Mouse (Mus musculus): Measurements from ENCODE around the gene Memo1. TPM values are rescaled to one million over a fixed set of nuclear protein-coding genes. Genes with fewer than 3 reads are reported as not detected.

Memo1 gene
- total and polyA plus RNA-seq, 3 experiments = 63.1 to 75.3 TPM; not detected in 1

GRCm38 (mm10) chr17:74291640-74292361 is 3.5 kb downstream of the Memo1 start:
- H3K27me3 ChIP-seq (ENCODE audit: control insufficient read depth in 1 of 2, insufficient read depth in 2 of 2, low read length in 2 of 2) = no peaks in the 10 kb centered on the region
- peak overlapping the region; percentile 58 for H3K9ac ChIP-seq (ENCODE audit: control insufficient read depth, low read depth, low read length, poor library complexity, severe bottlenecking)
- H3K27ac ChIP-seq (ENCODE audit: control insufficient read depth, low read depth, low read length) = peak overlapping the region; percentile 64
- H3K4me1 ChIP-seq (ENCODE audit: control insufficient read depth in 1 of 2, insufficient read depth in 2 of 2, low read length in 2 of 2) = peaks cover 22 to 26% of the 10 kb centered on the region in 2 experiments
- peaks cover 63% of the 10 kb centered on the region for H3K79me2 ChIP-seq (ENCODE audit: control insufficient read depth, insufficient read depth, low read length, poor library complexity)
- peaks cover 5 to 40% of the 10 kb centered on the region in 2 experiments for H3K36me3 ChIP-seq (ENCODE audit: control insufficient read depth in 1 of 2, insufficient read depth in 2 of 2, low read length in 2 of 2)
- H3K9me3 ChIP-seq (replicated peaks; ENCODE audit: insufficient read depth, low read length) = no peaks in the 10 kb centered on the region
- DNase-seq (ENCODE audit: low read depth, low spot score) = peak; percentile 82
- H3K4me3 ChIP-seq (ENCODE audit: control insufficient read depth in 1 of 2, insufficient read depth in 1 of 2, low read depth in 2 of 2, low read length in 2 of 2) = peak overlapping the region; percentile 14 to 99; a peak in 3 of 4 replicates
- TF ChIP-seq CTCF (IDR thresholded peaks at IDR 0.05 in 2 of 3, conservative IDR thresholded peaks at IDR 0.05 in 1 of 3; ENCODE audit: control insufficient read depth in 1 of 3, insufficient read depth in 1 of 3, low read depth in 2 of 3, low read length in 3 of 3, poor library complexity in 1 of 3, severe bottlenecking in 1 of 3) (no peak), CHD2 (IDR thresholded peaks at IDR 0.05; ENCODE audit: low read length) (no peak), MYB (IDR thresholded peaks at IDR 0.05; ENCODE audit: low read depth, low read length) (no peak), ZKSCAN1 (IDR thresholded peaks at IDR 0.05; ENCODE audit: low read depth, low read length) (no peak), POLR2AphosphoS5 (IDR thresholded peaks at IDR 0.05; ENCODE audit: borderline replicate concordance, low read depth, low read length) (no peak), MEF2A (IDR thresholded peaks at IDR 0.05; ENCODE audit: extremely low read depth, insufficient replicate concordance, low read depth, low read length, poor library complexity, severe bottlenecking) (no peak), ZNF384 (IDR thresholded peaks at IDR 0.05; ENCODE audit: low read depth, low read length) (0 out of 2 replicates have a peak, but pooled peaks have one; percentile 26), TAL1 (IDR thresholded peaks at IDR 0.05; ENCODE audit: low read length) (peak; percentile 73), JUND (IDR thresholded peaks at IDR 0.05; ENCODE audit: low read depth, low read length) (no peak), NRF1 (IDR thresholded peaks at IDR 0.05; ENCODE audit: insufficient read depth, low read depth, low read length, poor library complexity, severe bottlenecking) (no peak), EP300 (IDR thresholded peaks at IDR 0.05; ENCODE audit: low read depth in 1 of 2, low read length in 2 of 2) (peak; percentile 59 to 69; a peak in 3 of 4 replicates), MAZ (IDR thresholded peaks at IDR 0.05; ENCODE audit: low read depth, low read length) (no peak), MXI1 (IDR thresholded peaks at IDR 0.05; ENCODE audit: low read depth, low read length) (peak; percentile 10; the same call in 1 of the 2 replicates), SMC3 (IDR thresholded peaks at IDR 0.05; ENCODE audit: low read depth, low read length) (no peak), USF1 (IDR thresholded peaks at IDR 0.05; ENCODE audit: low read depth, low read length) (no peak), USF2 (IDR thresholded peaks at IDR 0.05; ENCODE audit: borderline replicate concordance in 1 of 2, insufficient read depth in 1 of 2, low read depth in 1 of 2, low read length in 2 of 2) (no peak), TBP (IDR thresholded peaks at IDR 0.05; ENCODE audit: low read depth, low read length) (no peak), RAD21 (IDR thresholded peaks at IDR 0.05; ENCODE audit: low read depth, low read length) (no peak), ZC3H11A (IDR thresholded peaks at IDR 0.05; ENCODE audit: low read depth, low read length) (no peak), ZMIZ1 (IDR thresholded peaks at IDR 0.05; ENCODE audit: low read depth, low read length) (no peak), ETS1 (IDR thresholded peaks at IDR 0.05; ENCODE audit: low read depth, low read length) (peak; percentile 38; the same call in 1 of the 2 replicates), NELFE (IDR thresholded peaks at IDR 0.05; ENCODE audit: low read depth, low read length) (no peak), GABPA (IDR thresholded peaks at IDR 0.05; ENCODE audit: low read depth, low read length) (no peak), TCF12 (IDR thresholded peaks at IDR 0.05; ENCODE audit: low read depth, low read length) (peak; percentile 55; the same call in 1 of the 2 replicates), E2F4 (IDR thresholded peaks at IDR 0.05; ENCODE audit: borderline replicate concordance, low read depth, low read length) (no peak), HCFC1 (IDR thresholded peaks at IDR 0.05; ENCODE audit: low read depth, low read length) (no peak), POLR2AphosphoS2 (IDR thresholded peaks at IDR 0.05; ENCODE audit: low read length) (no peak), RCOR1 (IDR thresholded peaks at IDR 0.05; ENCODE audit: low read depth, low read length) (no peak), GATA1 (IDR thresholded peaks at IDR 0.05; ENCODE audit: low read depth, low read length) (peak; percentile 66), SIN3A (IDR thresholded peaks at IDR 0.05; ENCODE audit: low read length) (peak; percentile 56), UBTF (IDR thresholded peaks at IDR 0.05; ENCODE audit: borderline replicate concordance, insufficient read depth, low read depth, low read length) (no peak), MYC (IDR thresholded peaks at IDR 0.05; ENCODE audit: low read depth, low read length) (0 out of 2 replicates have a peak, but pooled peaks have one; percentile 24), ELF1 (IDR thresholded peaks at IDR 0.05; ENCODE audit: low read depth, low read length) (no peak), MAX (IDR thresholded peaks at IDR 0.05; ENCODE audit: low read length) (no peak), MAFK (IDR thresholded peaks at IDR 0.05; ENCODE audit: borderline replicate concordance, low read depth, low read length) (no peak), POLR2A (IDR thresholded peaks at IDR 0.05; ENCODE audit: control insufficient read depth in 1 of 2, insufficient read depth in 1 of 2, low read depth in 1 of 2, low read length in 2 of 2, poor library complexity in 1 of 2) (no peak)
